Comparison of ENCODE assay signal across 33 mouse cellular contexts in the genomic region with DNA sequence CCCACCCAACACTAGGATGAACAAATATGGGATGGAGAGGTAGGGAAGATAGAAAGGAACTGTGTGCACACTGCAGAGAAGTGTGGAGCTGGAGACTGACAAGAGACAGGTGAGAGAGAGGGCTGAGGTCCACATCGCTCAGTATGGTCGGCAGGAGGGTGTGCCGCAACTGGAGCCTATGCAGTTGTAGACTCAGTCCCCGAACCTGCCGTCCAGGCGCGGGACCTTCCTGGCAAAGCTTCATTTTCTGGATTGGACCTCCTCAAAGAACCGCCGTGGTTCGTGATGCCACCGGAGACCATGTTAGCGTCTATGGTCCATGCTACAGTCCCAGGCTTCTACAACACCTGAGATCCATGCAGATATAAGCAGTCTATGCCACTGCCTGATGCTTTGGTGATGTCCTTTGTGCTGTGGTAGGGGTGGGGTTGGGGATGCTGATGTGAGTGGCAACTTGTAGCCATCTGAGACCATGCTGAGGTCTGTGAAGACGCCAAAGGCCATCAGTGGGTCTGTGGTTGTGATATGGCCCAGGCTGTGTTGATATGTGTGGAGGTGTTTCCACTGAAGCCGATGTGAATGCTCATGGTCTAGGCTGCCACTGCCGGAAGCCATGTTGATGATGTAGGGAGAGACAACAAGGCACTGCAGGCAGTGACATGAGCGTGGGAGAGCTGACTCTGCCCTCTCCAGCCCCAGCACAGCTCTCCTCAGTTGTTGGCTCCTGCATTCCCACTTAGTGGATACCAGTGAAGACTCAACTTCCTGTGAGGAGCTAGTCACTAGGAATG.
"Had no signal": no experiment of that assay in that cellular context is flagged by ENCODE, and none has a peak within 500 bp of the region (broad histone marks: within the 10 kb centered on the region; RNA-seq: fewer than 3 reads in every experiment).

No protein-coding gene starts in this region.

- ATAC-seq: hindbrain, embryonic 16.5 days; hindbrain, postnatal 0 days; inflammation-experienced regulatory T-cells, adult 6 months; intestine, embryonic 15.5 days; intestine, embryonic 16.5 days; intestine, postnatal 0 days had no signal

- H3K36me3 ChIP-seq: heart, embryonic 13.5 days; heart, embryonic 15.5 days; hindbrain, embryonic 10.5 days; hindbrain, embryonic 12.5 days; hindbrain, embryonic 13.5 days; hindbrain, embryonic 15.5 days; intestine, embryonic 15.5 days; kidney, embryonic 15.5 days had no signal

- H3K27ac ChIP-seq: heart, embryonic 13.5 days; heart, embryonic 15.5 days; hindbrain, embryonic 10.5 days; hindbrain, embryonic 12.5 days; hindbrain, embryonic 13.5 days; hindbrain, embryonic 14.5 days; hindbrain, embryonic 15.5 days; hindbrain, postnatal 0 days; intestine, embryonic 15.5 days; kidney, embryonic 15.5 days; kidney, postnatal 0 days; layer of hippocampus, adult 2 months; left cerebral cortex, adult 2 months had no signal

- H3K9ac ChIP-seq: heart, embryonic 13.5 days; heart, embryonic 15.5 days; hindbrain, embryonic 12.5 days; hindbrain, embryonic 13.5 days; hindbrain, embryonic 14.5 days; hindbrain, embryonic 15.5 days; intestine, embryonic 15.5 days; kidney, embryonic 15.5 days had no signal

- H3K4me1 ChIP-seq: heart, embryonic 13.5 days; heart, embryonic 15.5 days; hindbrain, embryonic 10.5 days; hindbrain, embryonic 12.5 days; hindbrain, embryonic 13.5 days; hindbrain, embryonic 15.5 days; intestine, embryonic 15.5 days; kidney, embryonic 15.5 days had no signal

- H3K4me3 ChIP-seq: heart, embryonic 13.5 days; heart, embryonic 15.5 days; hindbrain, embryonic 10.5 days; hindbrain, embryonic 12.5 days; hindbrain, embryonic 13.5 days; hindbrain, embryonic 15.5 days; intestine, embryonic 15.5 days; kidney, embryonic 15.5 days; layer of hippocampus, adult 2 months; left cerebral cortex, adult 2 months had no signal

- H3K27me3 ChIP-seq: heart, embryonic 13.5 days; heart, embryonic 15.5 days; hindbrain, embryonic 12.5 days; hindbrain, embryonic 13.5 days; hindbrain, embryonic 15.5 days; intestine, embryonic 15.5 days; kidney, embryonic 15.5 days had no signal

- H3K4me2 ChIP-seq: heart, embryonic 11.5 days; heart, embryonic 13.5 days; heart, embryonic 15.5 days; hindbrain, embryonic 12.5 days; hindbrain, embryonic 13.5 days; hindbrain, embryonic 14.5 days; hindbrain, embryonic 15.5 days; intestine, embryonic 15.5 days; kidney, embryonic 15.5 days had no signal

- H3K9me3 ChIP-seq: heart, embryonic 13.5 days; heart, embryonic 15.5 days; hindbrain, embryonic 10.5 days; hindbrain, embryonic 12.5 days; hindbrain, embryonic 13.5 days; hindbrain, embryonic 15.5 days; intestine, embryonic 15.5 days; kidney, embryonic 15.5 days had no signal

- DNase-seq: heart, postnatal 14 days; heart, postnatal 36 days; heart, postnatal 4 days; kidney, adult 11 months; kidney, adult 18-20 months; kidney, adult 2 months; kidney, adult 8-10 months; kidney, adult 9 months; kidney, postnatal 10 days; kidney, postnatal 14 days; kidney, postnatal 25 days; kidney, postnatal 36 days; kidney, postnatal 4 days; layer of hippocampus, adult 9-11 months; layer of hippocampus, postnatal 36 days had no signal
